Mouse (Mus musculus) G1E (cell line): ENCODE results near the gene Ppm1h. TPM values are rescaled to one million over a fixed set of nuclear protein-coding genes. Genes with fewer than 3 reads are reported as not detected.

ENCODE experiments used
- ATAC-seq: 2 replicates; pipeline ENCODE4 v1.8.0; 2016; ENCODE audit warnings: mild to moderate bottlenecking; ENCODE audit not compliant: insufficient number of reproducible peaks, poor library complexity, low FRiP score, severe bottlenecking; ENCODE audit errors: extremely low read depth
- DNase-seq: peaks from one replicate; pipeline ENCODE4 v3.0.0; 2012; ENCODE audit warnings: low spot score
- H3K27me3 ChIP-seq: 2 replicates; pipeline ENCODE4 v1.6.1; 2012; ENCODE audit warnings: mild to moderate bottlenecking, low read length, inconsistent platforms; ENCODE audit not compliant: insufficient read depth
- H3K36me3 ChIP-seq: replicated peaks from 2 replicates; pipeline ENCODE3; 2012; ENCODE audit warnings: mild to moderate bottlenecking, inconsistent platforms
- H3K4me1 ChIP-seq: 2 replicates; pipeline ENCODE4 v1.6.1; 2012; ENCODE audit warnings: low read depth, low read length, inconsistent platforms, mixed read lengths; ENCODE audit not compliant: insufficient read depth
- H3K4me3 ChIP-seq: 2 replicates; pipeline ENCODE4 v1.5.1; 2012; ENCODE audit warnings: low read depth, mild to moderate bottlenecking, inconsistent platforms, low read length, moderate library complexity, mixed read lengths
- H3K9me3 ChIP-seq: replicated peaks from 2 replicates; pipeline ENCODE4 v1.6.1; 2012; ENCODE audit warnings: inconsistent platforms
- CTCF ChIP-seq: IDR thresholded peaks from 2 replicates; pipeline ENCODE4 v1.5.1; 2012; ENCODE audit warnings: low read depth, low read length, inconsistent platforms, mixed read lengths
- GATA1 ChIP-seq: IDR thresholded peaks from 2 replicates; pipeline ENCODE4 v1.6.1; 2012; ENCODE audit warnings: borderline replicate concordance, low read length, inconsistent platforms, mixed read lengths
- GATA2 ChIP-seq: IDR thresholded peaks from 2 replicates; pipeline ENCODE4 v1.6.1; 2012; ENCODE audit warnings: low read depth, low read length, inconsistent platforms, borderline replicate concordance
- POLR2AphosphoS5 ChIP-seq: IDR thresholded peaks from 2 replicates; pipeline ENCODE4 v1.6.1; 2012; ENCODE audit warnings: low read depth, low read length, inconsistent platforms; ENCODE audit not compliant: insufficient replicate concordance
- TAL1 ChIP-seq: conservative IDR thresholded peaks from 2 replicates; pipeline ENCODE4 v1.6.1; 2012; ENCODE audit warnings: low read depth, low read length, inconsistent platforms, mixed read lengths
- polyA plus RNA-seq: library from polyadenylated mRNA; stranded (reverse); fragments of >175 nt; gene quantifications from 2 replicates; pipeline ENCODE4 v1.2.3, GENCODE M21; 2012
- total RNA-seq, 2 experiments: library from RNA; stranded (forward) in 1 of 2; stranded (reverse) in 1 of 2; fragments of 200-1000 nt in 1 of 2; fragments of >200 nt in 1 of 2; fragmentation: Nextera tagmentation in 1 of 2; gene quantifications; 2 replicates each; pipeline ENCODE4 v1.2.3; 2014 to 2017

Ppm1h gene
- total and polyA plus RNA-seq, 3 experiments, result 0.27 TPM; not detected in 2

- H3K4me3 ChIP-seq, result no peak overlapping the region
- TF ChIP-seq GATA1 (no peak), POLR2AphosphoS5 (no peak), TAL1 (no peak), GATA2 (no peak)
- ATAC-seq (no peak), DNase-seq (no peak)
- H3K36me3 ChIP-seq, result no peaks in the 10 kb centered on the region
- no peaks in the 10 kb centered on the region for H3K27me3 ChIP-seq
- H3K9me3 ChIP-seq, result peaks cover 36% of the 10 kb centered on the region
- H3K4me1 ChIP-seq, result no peaks in the 10 kb centered on the region
Measured at GRCm38 (mm10) chr10:122760469-122761307, 82.1 kb downstream of the Ppm1h start.

- DNase-seq, result no peak
- TF ChIP-seq CTCF (no peak), TAL1 (no peak), GATA2 (no peak), GATA1 (no peak), POLR2AphosphoS5 (no peak)
Measured at GRCm38 (mm10) chr10:122762772-122763511, 84.4 kb downstream of the Ppm1h start.

GRCm38 (mm10) chr10:122763596-122763995, 85.0 kb downstream of the Ppm1h start:
- ATAC-seq (no peak), DNase-seq (no peak)
- H3K4me3 ChIP-seq, result no peak overlapping the region
- no peaks in the 10 kb centered on the region for H3K4me1 ChIP-seq
- H3K9me3 ChIP-seq, result peaks cover 40% of the 10 kb centered on the region
- no peaks in the 10 kb centered on the region for H3K36me3 ChIP-seq
- TF ChIP-seq TAL1 (no peak), GATA1 (no peak), POLR2AphosphoS5 (no peak), GATA2 (no peak), CTCF (no peak)
- no peaks in the 10 kb centered on the region for H3K27me3 ChIP-seq

More at GRCm38 (mm10) chr10:122762772-122763511, 84.4 kb downstream of the Ppm1h start:
- Histone ChIP-seq H3K4me1 (no peaks in the 10 kb centered on the region), H3K4me3 (no peak overlapping the region), H3K36me3 (no peaks in the 10 kb centered on the region), H3K9me3 (peaks cover 42% of the 10 kb centered on the region), H3K27me3 (no peaks in the 10 kb centered on the region)
- ATAC-seq, result no peak

- Histone ChIP-seq H3K9me3 (peaks cover 36% of the 10 kb centered on the region), H3K36me3 (no peaks in the 10 kb centered on the region), H3K4me3 (no peak overlapping the region), H3K27me3 (no peaks in the 10 kb centered on the region), H3K4me1 (no peaks in the 10 kb centered on the region)
- ATAC-seq, result no peak
- no peak for TF ChIP-seq CTCF
- no peak for TF ChIP-seq GATA2
- TF ChIP-seq TAL1, result no peak
- no peak for TF ChIP-seq GATA1
- no peak for TF ChIP-seq POLR2AphosphoS5
- DNase-seq, result no peak
Measured at GRCm38 (mm10) chr10:122764653-122765052, 86.1 kb downstream of the Ppm1h start.

- DNase-seq (no peak), ATAC-seq (no peak)
- Histone ChIP-seq H3K9me3 (peaks cover 36% of the 10 kb centered on the region), H3K36me3 (no peaks in the 10 kb centered on the region), H3K4me1 (no peaks in the 10 kb centered on the region), H3K4me3 (no peak overlapping the region), H3K27me3 (no peaks in the 10 kb centered on the region)
- TF ChIP-seq CTCF (no peak), TAL1 (no peak), GATA2 (no peak), POLR2AphosphoS5 (no peak), GATA1 (no peak)
Measured at GRCm38 (mm10) chr10:122765521-122765920, 87.0 kb downstream of the Ppm1h start.

- TF ChIP-seq TAL1, result no peak
- TF ChIP-seq POLR2AphosphoS5, result no peak
- TF ChIP-seq CTCF, result no peak
- no peak for TF ChIP-seq GATA1
- no peak for TF ChIP-seq GATA2
- no peak overlapping the region for H3K4me3 ChIP-seq
- ATAC-seq (no peak), DNase-seq (no peak)
- no peaks in the 10 kb centered on the region for H3K36me3 ChIP-seq
- H3K27me3 ChIP-seq, result no peaks in the 10 kb centered on the region
- H3K9me3 ChIP-seq, result peaks cover 40% of the 10 kb centered on the region
- H3K4me1 ChIP-seq, result no peaks in the 10 kb centered on the region
Measured at GRCm38 (mm10) chr10:122765992-122766391, 87.4 kb downstream of the Ppm1h start.
